8 mouse cellular contexts compared by ENCODE assay signal in the genomic region with DNA sequence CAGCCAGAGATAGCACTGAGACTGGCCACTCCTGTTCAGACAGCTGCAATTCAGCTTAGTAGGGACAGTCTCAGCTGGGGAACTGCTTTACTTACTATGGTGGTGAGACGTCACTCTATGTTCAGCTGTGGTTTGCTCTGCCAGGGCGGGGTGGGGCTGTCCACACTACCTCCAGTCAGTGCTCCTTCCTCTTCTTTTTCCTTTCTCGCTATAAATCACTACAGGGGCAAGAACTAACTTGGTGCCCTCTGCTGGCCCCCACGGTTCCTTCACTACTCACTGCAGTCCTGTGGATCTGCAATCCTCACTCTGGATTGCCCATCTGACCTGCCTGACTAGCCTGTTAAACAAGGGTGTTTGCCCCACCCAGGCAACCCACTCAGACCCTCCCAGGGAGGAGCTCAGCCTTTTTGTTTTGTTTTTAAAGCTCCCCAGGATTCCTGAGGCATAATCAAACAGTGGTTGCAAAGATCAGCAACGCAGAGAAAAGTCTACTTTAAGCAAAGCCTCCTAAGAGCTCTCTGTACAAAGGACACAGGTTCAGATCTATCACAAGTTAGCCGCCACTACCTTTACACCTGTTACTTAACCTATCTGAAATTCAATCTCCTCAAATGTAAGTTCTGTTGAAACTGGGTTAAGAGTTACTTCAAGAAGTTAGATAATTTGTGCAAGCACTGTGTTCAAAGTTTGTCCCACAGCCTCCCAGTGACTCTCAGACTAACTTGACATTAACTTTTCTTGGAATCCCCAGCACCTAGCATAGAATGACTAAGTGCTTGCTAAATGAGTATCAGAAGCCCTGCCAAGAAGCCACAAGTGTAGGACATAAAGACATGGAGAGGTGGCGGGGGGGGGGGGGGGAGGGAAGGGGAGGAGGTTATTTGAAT. TPM values are rescaled to one million over a fixed set of nuclear protein-coding genes. Genes with fewer than 3 reads are reported as not detected.
DNase-seq lines count a peak whose midpoint lies in the region; ATAC-seq and TF ChIP-seq lines count a peak whose summit lies in the region.

No protein-coding gene starts in this region.

- TF ChIP-seq CTCF in left cerebral cortex, adult 2 months (IDR thresholded peaks at IDR 0.05), result peak; percentile 43

- H3K36me3 ChIP-seq in liver, embryonic 15.5 days (replicated peaks), result no peaks in the 10 kb centered on the region

- H3K4me2 ChIP-seq in liver, embryonic 15.5 days, result peak overlapping the region; percentile 94

- 0 out of 2 replicates have a peak overlapping the region, but pooled peaks have one; percentile 10 for H3K27ac ChIP-seq in left cerebral cortex, adult 2 months
- H3K27ac ChIP-seq in liver, embryonic 15.5 days (replicated peaks), result no peak overlapping the region

- H3K9ac ChIP-seq in liver, embryonic 15.5 days, result no peak overlapping the region

- H3K27me3 ChIP-seq in liver, embryonic 15.5 days, result no peaks in the 10 kb centered on the region

- H3K4me3 ChIP-seq in left cerebral cortex, adult 2 months, result peak overlapping the region; percentile 73
- peak overlapping the region; percentile 60 for H3K4me3 ChIP-seq in liver, embryonic 15.5 days (replicated peaks)

- DNase-seq in left cerebral cortex, adult 2 months (ENCODE audit: extremely low spot score in 1 of 2, low spot score in 2 of 2), result peak in 1 of 2 experiments; percentile 32
- no peak for DNase-seq in left cerebral cortex, adult 11 months (ENCODE audit: low spot score)
- DNase-seq in cerebellum, adult 9-10 months, result peak; percentile 81
- DNase-seq in gastrocnemius, postnatal 36 days, result peak; percentile 51 to 57
- peak; percentile 53 to 82 for DNase-seq in natural killer cell, adult 2 months (ENCODE audit: low spot score in 2 of 2)
- peak; percentile 51 for DNase-seq in urinary bladder, postnatal 25 days (ENCODE audit: low spot score)

- H3K4me1 ChIP-seq in liver, embryonic 15.5 days (replicated peaks), result peaks cover 31% of the 10 kb centered on the region

- intact Hi-C loops in left cerebral cortex, adult 2 months (cut with DNase I), result loop anchor here (2.0 kb wide), 1 partner anchor 166 kb away; no protein-coding TSS in a partner anchor
- intact Hi-C loops in gastrocnemius, postnatal 36 days (cut with DNase I), result loop anchor here (2.0 kb wide), 2 partner anchors 14 to 72 kb away; a partner anchor contains a TSS

- WGBS in liver, embryonic 15.5 days (ENCODE audit: insufficient replicate concordance), result 31% methylated on average over 7 of the region's 7 CpGs

- H3K9me3 ChIP-seq in liver, embryonic 15.5 days (replicated peaks), result no peaks in the 10 kb centered on the region

- peak; percentile 58 for ATAC-seq in inflammation-experienced regulatory T-cells, adult 6 months
- peak; percentile 18; the same call in 1 of the 2 replicates for ATAC-seq in liver, embryonic 15.5 days (ENCODE audit: insufficient read depth)

RNA-seq across cellular contexts. Expression of a gene that starts 1.5 kb away (rescaled TPM):
- 10 to 100 TPM; 49.5 to 50.2 TPM for total RNA-seq in left cerebral cortex, adult 2 months (2021)
- 100 to 1,000 TPM; 218 to 234 TPM for total RNA-seq in gastrocnemius, postnatal 36 days (2021)
- 10 to 100 TPM; 55.3 to 75.6 (median 64.7) TPM for polyA plus RNA-seq in inflammation-experienced regulatory T-cells, adult 6 months (2017; shearing (Covaris generic))
- polyA plus RNA-seq in liver, embryonic 15.5 days (2015; fragmentation: Nextera tagmentation; extraction: Ambion mirVana), result 20.0 and 20.6 TPM in 2 replicates

RNA-seq across cellular contexts. Expression of a gene that starts 10.6 kb away (rescaled TPM):
- total RNA-seq in left cerebral cortex, adult 2 months (2021), result 100 to 1,000 TPM; 268 TPM
- total RNA-seq in gastrocnemius, postnatal 36 days (2021), result 1 to 10 TPM; 5.3 to 6.0 TPM
- polyA plus RNA-seq in inflammation-experienced regulatory T-cells, adult 6 months (2017; shearing (Covaris generic)), result 1 to 10 TPM in 1 of 3 experiments, under 1 TPM in 1, not detected in 1; 0.86 to 1.0 TPM
- 2.8 and 3.5 TPM in 2 replicates for polyA plus RNA-seq in liver, embryonic 15.5 days (2015; fragmentation: Nextera tagmentation; extraction: Ambion mirVana)

RNA-seq across cellular contexts. Expression of a gene that starts 14.7 kb away (rescaled TPM):
- 100 to 1,000 TPM; 195 to 208 TPM for total RNA-seq in left cerebral cortex, adult 2 months (2021)
- 100 to 1,000 TPM; 140 to 166 TPM for total RNA-seq in gastrocnemius, postnatal 36 days (2021)
- 10 to 100 TPM in 2 of 3 experiments, 1 to 10 TPM in 1; 6.2 to 26.0 (median 20.2) TPM for polyA plus RNA-seq in inflammation-experienced regulatory T-cells, adult 6 months (2017; shearing (Covaris generic))
- 13.6 and 14.5 TPM in 2 replicates for polyA plus RNA-seq in liver, embryonic 15.5 days (2015; fragmentation: Nextera tagmentation; extraction: Ambion mirVana)

RNA-seq across cellular contexts. Expression of a gene that starts 40.1 kb away (rescaled TPM):
- total RNA-seq in left cerebral cortex, adult 2 months (2021), result not detected
- total RNA-seq in gastrocnemius, postnatal 36 days (2021), result not detected
- polyA plus RNA-seq in inflammation-experienced regulatory T-cells, adult 6 months (2017; shearing (Covaris generic)), result not detected
- not detected in 2 replicates for polyA plus RNA-seq in liver, embryonic 15.5 days (2015; fragmentation: Nextera tagmentation; extraction: Ambion mirVana)

RNA-seq across cellular contexts. Expression of a gene that starts 40.8 kb away (rescaled TPM):
- 1 to 10 TPM; 1.1 to 1.3 TPM for total RNA-seq in left cerebral cortex, adult 2 months (2021)
- under 1 TPM; 0.42 to 0.43 TPM for total RNA-seq in gastrocnemius, postnatal 36 days (2021)
- polyA plus RNA-seq in inflammation-experienced regulatory T-cells, adult 6 months (2017; shearing (Covaris generic)), result 10 to 100 TPM in 1 of 3 experiments, 1 to 10 TPM in 2; 3.2 to 16.7 (median 3.3) TPM
- 1.2 and 1.7 TPM in 2 replicates for polyA plus RNA-seq in liver, embryonic 15.5 days (2015; fragmentation: Nextera tagmentation; extraction: Ambion mirVana)

Comparison
In these comparisons a context has a peak if more than half of its experiments do, and no peak if none do; other contexts are left out.
1. RNA of a gene that starts 1.5 kb away (total RNA-seq): 218 to 234 TPM in gastrocnemius, postnatal 36 days; 49.5 to 50.2 TPM in left cerebral cortex, adult 2 months; every median in the first group is over 4 times any median in the second.
2. RNA of a gene that starts 10.6 kb away (total RNA-seq): 268 TPM in left cerebral cortex, adult 2 months; 5.3 to 6.0 TPM in gastrocnemius, postnatal 36 days; every median in the first group is over 10 times any median in the second.